Mouse (Mus musculus) gastrocnemius, postnatal 4 days (tissue): ENCODE results near the gene Casp9. TPM values are rescaled to one million over a fixed set of nuclear protein-coding genes. Genes with fewer than 3 reads are reported as not detected.

Source experiments
- DNase-seq, 2 experiments: peaks; one replicate each; pipeline ENCODE4 v3.0.0; 2021 to 2022; ENCODE audit warnings: low spot score in 2 of 2, mixed read lengths in 2 of 2
- total RNA-seq, 2 experiments: library from RNA; stranded (reverse); gene quantifications; 2 replicates each; pipeline ENCODE4 v1.2.3; 2021

Gene Casp9
- total RNA-seq, 2 experiments from 2014 or later, result 9.3 to 10.8 TPM

DNA sequence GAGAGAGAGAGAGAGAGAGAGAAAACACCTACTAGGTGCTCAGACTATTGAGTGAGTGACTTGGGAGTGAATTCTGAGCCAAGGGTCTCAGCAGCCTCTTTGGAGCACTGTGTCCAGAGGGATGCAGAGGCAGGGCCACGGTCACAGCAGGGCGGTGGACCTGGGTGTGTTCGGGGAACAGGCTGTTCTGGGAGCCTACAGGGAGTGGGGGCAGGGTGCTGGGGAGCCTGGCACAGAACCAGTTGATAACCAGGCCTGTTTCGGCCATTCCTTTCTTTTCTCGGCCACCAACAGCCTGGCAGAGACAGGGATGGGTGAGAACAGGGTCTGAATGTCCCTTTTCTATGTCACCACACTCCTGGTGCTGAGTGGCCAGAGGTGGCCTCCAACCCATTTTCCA is 69.5 kb downstream of the Casp9 start:
- DNase-seq, result no peak

DNA sequence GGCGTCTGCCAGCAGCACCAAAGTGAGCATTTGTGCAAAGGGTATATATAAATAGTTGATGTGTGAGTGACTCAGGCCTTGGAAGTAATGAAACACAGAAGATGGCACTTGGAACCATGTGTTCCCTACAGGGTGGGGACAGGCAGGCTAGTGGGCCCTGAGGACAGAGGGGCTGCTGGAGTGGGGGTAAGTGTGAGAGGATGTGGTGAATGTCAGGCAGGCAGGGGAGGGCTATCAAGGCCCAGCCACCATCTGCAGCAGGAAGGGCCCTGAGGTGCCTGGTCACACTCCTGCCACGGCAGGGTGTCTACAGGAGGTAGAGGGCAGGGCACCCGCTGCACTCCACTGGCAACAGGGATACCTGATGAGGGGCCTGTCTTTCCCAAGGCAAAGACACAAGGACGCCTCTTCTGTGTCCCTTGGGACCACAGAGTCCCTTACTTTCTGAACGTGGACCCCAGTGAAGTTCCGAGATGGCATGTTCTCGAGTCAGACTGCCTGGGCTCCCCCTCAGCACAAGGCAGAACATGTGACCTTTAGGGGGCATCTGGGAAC is 70.4 kb downstream of the Casp9 start:
- no peak for DNase-seq

- DNase-seq, result no peak
Measured at GRCm38 (mm10) chr4:141864506-141864905, 71.1 kb downstream of the Casp9 start.

DNA sequence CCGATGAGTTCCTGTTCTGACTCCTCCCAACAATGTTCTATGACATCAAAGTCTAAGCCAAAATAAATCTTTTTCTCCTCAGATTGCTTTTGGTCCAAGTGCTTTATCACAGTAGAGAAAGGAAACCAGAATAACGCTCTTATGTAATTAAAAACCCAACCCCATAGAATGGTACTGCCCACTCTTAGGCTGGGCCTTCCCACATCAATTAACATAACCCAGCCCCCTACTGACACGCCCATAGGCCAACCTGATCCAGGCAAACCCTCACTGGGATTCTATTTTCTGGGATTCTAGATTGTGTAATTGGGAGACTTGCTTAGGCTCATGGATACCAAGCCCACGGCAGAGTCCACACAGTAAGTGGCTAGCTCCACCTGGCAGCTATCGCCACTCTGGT is 71.6 kb downstream of the Casp9 start:
- DNase-seq, result no peak

Other genes with a start within 250 kb of the Casp9 start
- 10 to 100 TPM in 1 of 2 experiments, 1 to 10 TPM in 1; 7.4 to 10.6 TPM for gene Fblim1, start 187.5 kb upstream of the Casp9 start, total RNA-seq
- 1 to 10 TPM; 3.5 to 4.3 TPM for gene Tmem82, start 175.0 kb upstream of the Casp9 start, total RNA-seq
- 10 to 100 TPM; 21.4 to 26.7 TPM for gene Slc25a34, start 169.8 kb upstream of the Casp9 start, total RNA-seq
- gene Plekhm2, start 128.7 kb upstream of the Casp9 start, total RNA-seq, result 10 to 100 TPM; 32.9 to 35.5 TPM
- 1 to 10 TPM; 3.6 to 5.1 TPM for gene Rsc1a1, start 108.0 kb upstream of the Casp9 start, total RNA-seq
- gene Ddi2, start 70.2 kb upstream of the Casp9 start, total RNA-seq, result 10 to 100 TPM; 42.4 to 50.2 TPM
- 1 to 10 TPM in 1 of 2 experiments, under 1 TPM in 1; 0.64 to 1.5 TPM for gene Agmat, start 46.9 kb upstream of the Casp9 start, total RNA-seq
- gene Dnajc16, start 2.7 kb upstream of the Casp9 start, total RNA-seq, result 10 to 100 TPM; 10.5 to 10.9 TPM
- gene Cela2a, start 32.5 kb downstream of the Casp9 start, total RNA-seq, result not detected
- gene Ctrc, start 52.7 kb downstream of the Casp9 start, total RNA-seq, result not detected
- 10 to 100 TPM; 60.6 to 68.0 TPM for gene Efhd2, start 81.3 kb downstream of the Casp9 start, total RNA-seq
- gene Fhad1, start 221.5 kb downstream of the Casp9 start, total RNA-seq, result 1 to 10 TPM; 6.4 to 6.7 TPM